Mouse (Mus musculus): Measurements from ENCODE around the gene Numb.
"Not testable (repeated sequence)": the region's sequence is repeated elsewhere in the genome, so short reads cannot be mapped to it uniquely, and the experiment has no call there.

Gene Numb

DNA sequence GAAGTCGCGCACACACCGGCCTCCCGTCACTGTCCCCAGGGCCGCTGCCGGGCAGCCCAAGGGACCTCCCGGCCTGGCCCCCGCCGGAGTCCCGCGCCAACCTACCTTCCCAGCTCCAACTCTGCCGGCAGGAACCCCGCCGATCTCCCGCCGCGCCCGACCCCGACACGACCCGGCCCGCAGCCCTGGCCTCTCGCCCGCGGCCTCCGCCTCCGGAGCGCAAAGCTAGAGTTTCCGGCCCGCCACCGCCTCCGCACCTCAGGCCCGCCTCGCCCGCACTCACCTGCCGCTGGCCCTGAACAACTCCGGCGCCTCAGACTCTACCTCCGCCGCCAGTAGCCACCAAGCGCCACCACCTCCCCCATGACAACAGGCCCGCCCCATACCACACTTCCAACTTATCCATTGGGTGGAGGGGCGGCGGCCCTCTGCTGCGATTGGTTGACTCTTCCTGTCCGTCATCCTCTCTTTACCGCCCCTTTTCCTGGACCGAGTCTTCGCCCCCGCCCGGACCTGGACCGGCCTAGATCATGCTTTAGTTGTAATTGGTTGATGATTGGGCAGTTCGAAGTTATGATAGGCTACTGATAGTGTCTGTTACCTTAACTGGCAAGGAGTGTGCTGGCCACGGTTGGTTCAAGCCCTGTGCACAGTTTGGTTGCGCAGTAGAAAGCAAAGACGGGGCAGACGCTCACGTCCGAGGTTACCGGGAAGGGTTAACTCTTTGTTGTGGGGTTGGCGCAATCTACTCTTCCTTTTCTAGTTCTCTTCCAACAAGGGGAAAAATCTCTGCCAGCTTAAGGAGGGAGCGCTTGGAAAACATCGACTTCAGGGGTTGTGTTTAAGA is at the start of gene Numb:
Numb (minus strand) TSS at position 400 of the 847 bp plus-strand sequence.
- peak; percentile 88 for DNase-seq (ENCODE audit: low spot score)

DNA sequence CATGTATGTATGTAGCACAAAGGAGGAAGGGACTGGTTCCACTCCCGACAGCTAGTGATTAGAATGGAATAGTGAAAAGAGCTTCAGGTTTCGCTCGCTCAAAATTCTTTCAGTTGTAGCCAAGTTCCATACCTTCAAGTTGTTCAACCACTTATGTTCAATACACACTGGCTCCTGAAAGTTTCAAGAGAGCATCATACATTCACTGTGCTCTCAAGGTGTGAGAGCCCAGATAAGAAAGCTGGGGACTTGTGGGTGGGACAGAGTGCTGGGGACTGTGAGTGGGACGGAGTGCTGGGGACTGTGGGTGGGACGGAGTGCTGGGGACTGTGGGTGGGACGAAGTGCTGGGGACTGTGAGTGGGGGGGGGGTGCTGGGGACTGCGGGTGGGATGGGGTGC is 43.5 kb upstream of the Numb start:
- DNase-seq (ENCODE audit: low spot score): no peak

DNA sequence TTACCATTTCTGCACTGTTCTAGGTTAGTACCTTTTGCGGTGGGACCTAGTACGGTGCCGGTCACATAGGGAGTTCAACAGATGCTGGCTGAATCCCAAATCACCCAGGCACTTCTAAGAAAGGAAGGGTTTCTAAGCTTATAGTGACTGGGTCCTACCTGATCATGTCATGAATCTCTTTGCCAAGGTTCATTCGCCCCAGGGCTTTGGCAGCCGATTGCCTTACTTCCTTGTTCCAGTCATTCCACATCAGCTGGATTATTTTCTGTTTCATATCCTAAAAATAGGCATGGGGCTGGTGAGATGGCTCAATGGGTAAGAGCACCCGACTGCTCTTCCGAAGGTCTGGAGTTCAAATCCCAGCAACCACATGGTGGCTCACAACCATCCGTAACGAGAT is 36.5 kb upstream of the Numb start:
- DNase-seq (ENCODE audit: low spot score): no peak

DNA sequence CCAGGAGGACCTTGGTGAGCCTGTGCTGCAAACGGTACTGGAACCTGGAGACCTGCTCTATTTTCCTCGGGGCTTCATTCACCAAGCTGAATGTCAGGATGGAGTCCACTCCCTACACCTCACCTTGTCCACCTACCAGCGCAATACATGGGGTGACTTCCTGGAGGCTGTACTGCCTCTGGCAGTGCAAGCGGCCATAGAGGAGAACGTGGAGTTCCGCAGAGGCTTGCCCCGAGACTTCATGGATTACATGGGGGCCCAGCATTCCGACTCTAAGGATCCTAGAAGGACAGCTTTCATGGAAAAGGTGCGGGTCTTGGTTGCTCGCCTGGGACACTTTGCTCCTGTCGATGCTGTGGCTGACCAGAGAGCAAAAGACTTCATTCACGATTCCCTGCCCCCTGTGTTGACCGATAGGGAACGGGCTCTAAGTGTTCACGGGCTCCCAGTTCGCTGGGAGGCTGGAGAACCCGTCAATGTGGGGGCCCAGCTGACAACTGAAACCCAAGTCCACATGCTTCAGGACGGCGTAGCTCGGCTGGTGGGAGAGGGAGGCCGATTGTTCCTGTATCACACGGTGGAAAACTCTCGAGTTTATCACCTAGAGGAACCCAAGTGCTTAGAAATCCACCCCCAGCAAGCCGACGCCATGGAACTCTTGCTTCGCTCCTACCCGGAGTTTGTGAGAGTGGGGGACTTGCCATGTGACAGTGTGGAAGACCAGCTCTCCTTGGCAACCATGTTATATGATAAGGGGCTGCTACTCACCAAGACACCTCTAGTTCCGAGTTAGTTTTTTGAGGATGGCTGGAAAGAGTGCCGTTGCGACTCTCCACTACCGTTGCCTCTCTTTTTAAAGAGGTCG is 30.2 kb upstream of the Numb start:
- DNase-seq (ENCODE audit: low spot score): no peak

DNA sequence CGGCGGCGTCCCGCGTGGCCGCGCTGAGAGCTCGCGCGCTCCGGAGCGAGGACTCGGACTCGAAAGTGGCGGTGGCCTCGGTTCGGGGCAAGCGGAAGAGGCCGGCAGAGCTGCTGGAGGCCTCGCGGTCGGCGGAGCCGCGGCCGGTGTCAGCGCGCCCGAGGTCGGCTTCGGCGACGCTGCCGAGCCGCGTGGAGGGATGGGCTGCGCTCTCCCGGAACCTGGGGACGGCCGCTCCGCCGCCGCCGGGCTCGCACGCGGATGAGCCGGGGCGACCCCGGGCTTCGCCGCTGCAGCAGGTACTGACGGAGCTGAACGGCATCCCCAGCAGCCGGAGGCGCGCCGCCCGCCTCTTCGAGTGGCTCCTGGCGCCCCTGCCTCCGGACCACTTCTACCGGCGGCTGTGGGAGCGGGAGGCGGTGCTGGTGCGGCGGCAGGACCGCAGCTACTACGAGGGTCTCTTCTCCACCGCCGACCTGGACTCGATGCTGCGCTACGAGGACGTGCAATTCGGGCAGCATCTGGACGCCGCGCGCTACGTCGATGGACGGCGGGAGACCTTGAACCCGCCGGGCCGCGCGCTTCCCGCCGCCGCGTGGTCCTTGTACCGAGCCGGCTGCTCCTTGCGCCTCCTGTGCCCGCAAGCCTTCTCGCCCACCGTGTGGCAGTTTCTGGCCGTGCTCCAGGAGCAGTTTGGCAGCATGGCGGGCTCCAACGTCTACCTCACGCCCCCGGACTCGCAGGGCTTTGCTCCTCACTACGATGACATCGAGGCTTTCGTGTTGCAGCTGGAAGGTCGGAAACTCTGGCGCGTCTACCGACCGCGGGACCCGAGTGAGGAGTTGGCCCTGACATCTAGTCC is 29.3 kb upstream of the Numb start:
- DNase-seq (ENCODE audit: low spot score): no peak

DNA sequence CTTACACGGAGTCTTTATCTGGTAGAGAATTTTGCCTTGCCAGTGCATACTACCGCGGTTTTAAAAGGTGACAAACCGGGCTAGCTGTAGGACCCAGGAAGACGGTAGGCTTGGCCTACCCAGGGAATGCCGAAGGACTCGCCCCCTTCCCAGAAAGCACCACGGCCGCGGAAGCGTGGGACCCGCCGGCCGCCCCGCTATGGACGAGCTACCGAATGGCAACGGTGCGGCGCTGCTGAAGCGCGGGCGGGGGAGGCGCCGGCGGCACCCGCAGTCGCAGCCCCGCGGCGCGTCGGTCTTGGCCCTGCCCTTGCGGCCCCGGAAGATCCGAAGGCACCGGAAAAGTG is 28.7 kb upstream of the Numb start, which contains the start of gene Riox1:
Riox1 (plus strand) TSS at position 116 of the 347 bp plus-strand sequence.
- peak; percentile 32 for DNase-seq (ENCODE audit: low spot score)

DNA sequence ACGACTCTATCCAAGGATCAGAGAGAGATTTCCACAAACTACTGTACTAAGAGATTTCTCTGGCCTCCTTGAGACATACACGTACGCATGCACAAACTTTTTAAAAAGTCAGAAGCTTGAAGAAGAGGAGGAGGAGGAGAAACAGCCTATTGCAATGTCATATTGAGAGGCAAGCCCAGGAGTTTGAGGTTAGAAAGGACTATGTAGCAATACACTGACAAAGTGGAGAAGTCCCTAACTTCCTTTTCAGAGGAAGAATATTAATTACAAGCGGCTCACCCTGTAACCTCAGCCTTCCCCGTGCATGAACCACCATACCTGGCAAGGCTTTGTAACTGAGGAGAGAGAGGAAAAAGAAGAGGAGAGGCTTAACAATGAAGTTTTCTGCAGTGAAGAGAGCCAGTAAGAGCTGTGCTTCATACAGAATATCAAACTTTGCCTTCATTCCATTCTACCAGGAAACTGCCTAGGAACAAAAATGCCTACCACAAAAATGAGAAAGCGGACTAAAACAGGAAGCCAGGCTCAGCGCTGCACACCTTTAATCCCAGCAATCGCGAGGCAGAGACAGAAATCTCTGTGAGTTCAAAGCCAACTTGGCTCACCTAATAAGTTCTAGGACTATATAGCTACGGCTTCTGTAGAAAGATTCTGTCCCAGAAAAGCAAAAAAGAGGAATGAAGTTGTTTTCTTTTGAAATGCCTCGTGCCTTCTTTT is 28.2 kb upstream of the Numb start:
- no peak for DNase-seq (ENCODE audit: low spot score)

DNA sequence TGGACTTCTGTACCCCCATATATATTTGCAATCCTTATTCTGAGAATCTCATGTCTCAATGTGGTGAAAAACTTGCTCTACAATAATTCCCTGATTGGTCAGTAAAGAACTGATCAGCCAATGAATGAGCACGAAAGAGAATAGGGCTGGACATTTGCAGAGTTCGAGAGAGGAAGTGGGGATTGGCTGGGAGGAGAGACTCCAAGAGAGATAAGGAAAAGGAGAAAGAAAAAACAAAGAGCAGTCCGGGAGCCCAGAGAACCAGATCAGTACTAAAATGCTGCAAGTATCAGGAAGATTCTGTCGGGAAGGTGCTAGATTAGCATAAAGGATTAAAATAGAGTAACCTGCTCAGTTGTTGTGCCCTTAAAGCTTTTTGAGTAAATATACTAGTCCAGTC is 27.3 kb upstream of the Numb start:
- no peak for DNase-seq (ENCODE audit: low spot score)

DNA sequence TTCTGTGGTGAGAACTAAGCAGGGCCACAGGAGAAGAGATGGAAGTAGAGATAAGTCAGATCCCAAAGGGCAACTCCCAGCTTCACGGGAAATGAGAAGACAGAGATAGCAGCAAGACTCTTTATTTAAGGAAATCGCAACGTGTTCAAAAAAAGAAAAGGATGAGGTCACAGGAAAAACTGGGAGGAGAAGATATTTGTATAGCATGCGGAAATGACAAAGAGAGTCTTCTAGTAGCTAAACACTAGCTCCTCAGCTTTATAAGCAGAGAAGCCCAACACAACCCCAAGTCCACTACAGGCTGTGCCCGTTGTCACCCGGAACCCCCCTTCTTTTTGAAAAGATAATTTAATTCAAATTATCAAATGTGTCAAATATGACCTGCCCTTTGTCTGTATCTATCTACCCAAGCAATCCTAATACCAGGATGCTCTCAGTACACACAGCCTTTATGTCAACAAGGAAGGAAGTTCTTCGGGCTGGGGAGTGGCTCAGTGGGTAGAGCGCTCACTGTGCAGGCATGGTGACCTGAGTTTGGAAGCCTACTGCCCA is 25.6 kb upstream of the Numb start:
- no peak for DNase-seq (ENCODE audit: low spot score)

DNA sequence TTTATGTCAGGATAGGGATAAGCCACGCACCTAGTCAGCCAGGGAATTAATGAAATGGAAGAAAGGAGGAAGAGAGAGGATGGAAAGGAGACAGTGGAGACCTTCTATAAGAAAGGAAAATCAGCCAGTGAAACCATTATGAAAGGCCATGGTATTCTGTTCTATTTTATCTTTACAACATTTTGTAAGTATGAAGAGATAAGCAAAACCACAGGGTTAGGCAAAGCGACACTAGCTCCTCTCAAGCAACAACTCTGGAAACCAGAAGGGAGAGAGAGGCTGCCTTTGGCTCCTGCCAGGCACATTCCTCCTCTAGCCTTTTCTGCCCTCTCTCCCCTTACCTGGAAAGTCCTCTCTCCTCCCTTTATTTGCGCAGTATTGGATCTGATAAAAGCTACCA is 20.2 kb upstream of the Numb start:
- DNase-seq (ENCODE audit: low spot score): no peak

DNA sequence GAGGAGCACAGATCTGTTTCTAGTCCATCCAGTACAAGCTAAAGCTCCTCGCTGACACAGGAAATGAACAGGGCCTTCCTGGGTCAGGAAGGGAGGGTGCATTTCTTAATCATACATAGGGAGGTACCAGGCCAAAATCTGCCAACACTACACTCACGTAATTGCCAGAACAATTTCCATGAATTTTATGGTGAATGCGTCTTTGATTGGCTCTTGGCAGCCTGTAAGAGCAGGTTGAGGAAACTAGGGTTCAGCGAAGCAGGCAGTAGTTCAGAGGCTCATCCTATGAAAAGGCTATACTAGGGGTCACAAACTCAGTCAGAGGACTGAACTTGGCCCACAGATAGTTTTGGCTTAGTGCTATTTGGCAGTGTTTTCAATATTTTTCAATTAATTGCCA is 18.3 kb upstream of the Numb start:
- DNase-seq (ENCODE audit: low spot score): no peak

DNA sequence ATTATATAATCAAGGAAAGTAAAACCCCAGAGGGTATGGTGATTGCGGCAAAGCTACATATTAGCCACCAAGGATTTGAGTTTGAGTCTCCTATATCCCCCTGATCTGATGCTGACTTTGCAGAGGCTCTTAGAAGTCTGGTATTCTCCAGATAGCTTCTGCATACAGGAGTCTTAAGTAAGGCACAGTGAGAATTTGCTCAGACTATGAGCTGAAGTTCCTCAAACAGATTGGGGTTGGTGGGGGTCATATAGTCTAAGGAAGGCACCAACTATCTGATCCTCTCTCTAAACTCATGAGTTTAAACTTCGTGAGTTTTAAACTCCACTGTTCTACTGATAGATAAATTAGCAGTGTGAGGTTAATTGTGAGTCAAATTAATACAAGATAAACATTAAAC is 17.6 kb upstream of the Numb start:
- no peak for DNase-seq (ENCODE audit: low spot score)

DNA sequence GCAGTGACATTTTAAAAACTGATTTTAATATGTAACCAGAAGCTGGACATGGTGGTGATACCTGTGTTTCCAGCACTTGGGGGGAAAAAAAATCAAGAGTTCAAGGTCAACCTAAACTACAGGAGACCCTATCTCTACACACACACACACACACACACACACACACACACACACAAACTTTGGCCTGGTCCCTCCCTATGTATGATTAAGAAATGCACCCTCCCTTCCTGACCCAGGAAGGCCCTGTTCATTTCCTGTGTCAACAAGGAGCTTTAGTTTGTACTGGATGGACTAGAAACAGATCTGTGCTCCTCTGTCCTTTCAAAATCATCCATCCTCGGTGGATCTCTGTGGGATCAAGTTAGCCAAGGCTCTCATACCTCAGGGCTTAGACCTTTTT is 16.9 kb upstream of the Numb start:
- not testable (repeated sequence) for DNase-seq (ENCODE audit: low spot score)

DNA sequence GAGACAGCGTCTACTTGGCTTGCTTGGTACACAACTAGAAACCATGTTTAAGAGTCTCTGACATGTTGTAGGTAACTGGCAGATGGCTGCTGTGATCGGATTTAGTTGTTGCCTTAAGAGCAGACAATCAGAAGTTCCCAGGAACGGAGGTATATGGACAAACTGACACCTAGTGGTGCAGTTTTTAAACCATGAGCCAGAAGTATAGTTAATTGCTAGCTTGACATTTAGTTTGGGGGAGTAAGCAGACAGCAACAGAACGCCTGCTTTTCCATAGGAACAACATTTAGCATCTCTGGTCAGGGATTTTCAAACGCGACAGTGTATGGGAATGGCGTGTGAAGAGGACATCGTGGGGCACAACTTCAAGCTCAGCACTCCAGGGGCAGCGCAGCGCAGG is 15.9 kb upstream of the Numb start:
- no peak for DNase-seq (ENCODE audit: low spot score)

DNA sequence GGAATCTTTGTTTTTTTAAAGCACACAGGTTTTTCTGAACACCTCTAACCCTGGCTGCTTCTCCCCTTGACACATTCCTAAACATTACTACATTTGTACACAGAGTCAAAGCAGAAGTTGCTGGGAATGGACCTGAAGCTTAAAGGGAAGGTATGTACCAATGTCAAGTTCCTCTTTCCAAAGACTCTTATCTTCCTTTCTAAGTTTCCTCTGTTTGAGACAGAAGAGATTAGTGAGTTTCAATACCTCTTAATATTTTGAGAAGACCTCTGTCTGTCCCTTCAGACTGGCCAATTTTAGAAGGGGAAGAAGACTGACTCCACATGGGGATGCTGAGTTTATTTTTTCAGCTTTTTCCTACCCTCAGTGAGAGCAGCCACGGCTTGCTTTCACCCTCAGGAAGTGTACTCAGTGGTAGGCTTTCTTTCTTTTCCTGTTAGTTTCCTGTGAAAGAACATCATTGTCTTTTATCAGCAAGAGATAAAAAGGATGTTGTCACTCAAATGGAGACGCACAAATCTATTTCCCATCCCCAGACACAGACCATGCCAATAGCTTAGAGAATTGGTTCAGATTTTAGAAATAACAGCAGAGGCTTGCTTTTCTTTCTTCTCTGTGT is 7.6 kb upstream of the Numb start:
- DNase-seq (ENCODE audit: low spot score): no peak

DNA sequence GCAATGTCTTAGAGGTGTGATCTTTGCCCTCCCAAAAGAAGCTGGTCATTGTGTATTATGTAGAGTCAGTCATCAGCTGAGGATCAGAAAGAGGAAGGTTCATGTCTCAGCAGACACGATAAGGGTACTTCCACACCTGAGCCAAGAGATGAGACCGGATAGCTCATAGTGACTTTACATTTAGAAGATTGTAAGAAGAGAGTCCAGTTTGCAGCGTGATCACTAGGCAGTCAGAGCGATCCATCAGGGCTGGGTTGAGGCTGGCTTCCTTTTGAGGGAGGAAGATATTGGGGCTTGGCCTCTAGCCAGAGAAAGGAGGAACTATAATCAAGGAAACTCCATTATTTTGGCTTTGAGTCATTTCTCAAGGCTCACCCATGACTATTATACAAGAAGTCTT is 6.0 kb upstream of the Numb start:
- no peak for DNase-seq (ENCODE audit: low spot score)

DNA sequence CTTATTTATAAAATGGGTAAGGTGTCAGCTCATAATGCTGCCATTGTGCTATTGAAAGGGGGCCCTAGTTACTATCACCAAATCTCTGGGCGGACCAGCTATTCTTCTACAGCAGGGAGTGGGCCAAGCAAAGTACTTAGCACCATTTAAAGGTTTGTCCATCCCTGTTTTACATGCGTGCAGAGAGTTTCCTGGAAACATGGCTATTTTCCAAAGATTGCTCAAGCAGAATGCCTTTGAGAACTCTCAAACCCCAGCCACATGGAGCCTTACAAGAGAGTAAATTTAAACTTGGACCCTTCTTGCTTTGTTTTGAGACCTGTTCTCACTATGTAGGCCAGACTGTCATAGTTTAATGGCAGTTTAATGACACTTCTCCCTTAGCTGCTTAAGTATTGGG is 4.3 kb upstream of the Numb start:
- DNase-seq (ENCODE audit: low spot score): no peak

DNA sequence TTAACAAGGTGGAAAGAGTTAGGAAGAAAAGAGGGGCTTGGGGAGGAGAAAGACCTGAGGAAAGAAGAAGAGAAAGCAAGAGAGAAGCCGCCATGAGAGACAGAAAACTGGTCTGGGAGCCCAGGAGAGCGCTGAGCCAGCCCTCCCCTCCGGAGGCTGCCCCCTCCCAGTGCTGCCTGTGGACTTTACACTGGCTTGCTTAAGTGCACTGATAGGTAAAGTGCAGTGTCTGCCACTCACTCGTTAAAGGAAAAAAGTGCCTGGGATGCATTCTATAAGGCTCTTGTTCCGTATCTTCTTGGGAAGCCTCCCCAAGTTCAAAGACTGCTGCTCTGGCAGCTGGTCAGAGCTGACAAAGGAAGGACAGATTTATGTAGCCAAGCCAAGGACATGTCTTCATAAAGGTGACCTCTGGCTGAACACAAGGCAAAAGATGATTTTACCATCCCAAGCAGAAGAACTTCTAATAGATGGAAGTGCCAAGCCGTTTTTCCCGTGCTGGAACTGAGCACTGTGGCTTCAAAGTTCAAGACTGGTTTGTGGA is 3.5 kb upstream of the Numb start:
- DNase-seq (ENCODE audit: low spot score): no peak

DNA sequence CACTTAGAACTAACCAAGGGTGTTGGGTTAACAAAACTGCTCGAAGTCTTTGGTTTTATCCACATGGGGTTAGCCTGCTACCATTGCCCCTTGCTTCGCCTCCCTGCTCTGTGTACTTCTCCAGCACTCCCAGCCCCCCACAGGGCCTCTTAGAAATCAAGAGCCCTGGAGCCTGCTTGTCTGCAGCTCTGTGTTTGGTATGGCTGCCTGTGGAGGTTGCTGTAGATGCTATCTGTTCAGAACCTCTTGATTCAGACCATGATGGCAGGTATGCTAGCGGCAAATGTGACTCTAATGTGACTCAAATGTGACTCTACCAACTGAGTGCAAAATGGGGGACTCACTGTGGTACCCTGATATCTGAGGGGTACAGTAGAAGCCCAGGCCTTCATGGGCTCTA is 2.6 kb upstream of the Numb start:
- no peak for DNase-seq (ENCODE audit: low spot score)

DNA sequence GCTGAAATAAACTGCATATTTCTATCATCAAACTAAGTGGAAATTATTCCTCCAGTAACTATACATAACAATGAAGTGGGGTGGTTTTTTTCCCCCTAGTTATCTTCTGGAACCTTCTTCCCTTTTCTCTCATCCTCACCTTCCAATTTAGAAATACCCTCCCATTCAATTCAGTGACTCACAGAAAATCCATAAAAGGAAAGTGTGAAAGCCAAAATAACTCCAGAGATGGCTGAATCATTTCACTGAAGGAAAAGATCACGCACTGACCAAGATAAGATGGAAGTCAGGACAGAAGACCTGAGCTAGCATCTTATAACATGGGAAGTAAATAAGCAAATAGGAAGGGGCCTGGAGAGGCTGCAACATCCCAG is 1.7 kb upstream of the Numb start:
- DNase-seq (ENCODE audit: low spot score): no peak
